Mouse (Mus musculus) c-Kit-positive CD71-negative TER-119-negative erythroid progenitor cells, embryonic 14.5 days (primary cell): ENCODE measurements around the gene 4930558K02Rik.

ENCODE experiments used
- DNase-seq: peaks from one replicate; pipeline ENCODE4 v3.0.0-alpha.2; 2013; ENCODE audit warnings: low read depth

Gene 4930558K02Rik

DNA sequence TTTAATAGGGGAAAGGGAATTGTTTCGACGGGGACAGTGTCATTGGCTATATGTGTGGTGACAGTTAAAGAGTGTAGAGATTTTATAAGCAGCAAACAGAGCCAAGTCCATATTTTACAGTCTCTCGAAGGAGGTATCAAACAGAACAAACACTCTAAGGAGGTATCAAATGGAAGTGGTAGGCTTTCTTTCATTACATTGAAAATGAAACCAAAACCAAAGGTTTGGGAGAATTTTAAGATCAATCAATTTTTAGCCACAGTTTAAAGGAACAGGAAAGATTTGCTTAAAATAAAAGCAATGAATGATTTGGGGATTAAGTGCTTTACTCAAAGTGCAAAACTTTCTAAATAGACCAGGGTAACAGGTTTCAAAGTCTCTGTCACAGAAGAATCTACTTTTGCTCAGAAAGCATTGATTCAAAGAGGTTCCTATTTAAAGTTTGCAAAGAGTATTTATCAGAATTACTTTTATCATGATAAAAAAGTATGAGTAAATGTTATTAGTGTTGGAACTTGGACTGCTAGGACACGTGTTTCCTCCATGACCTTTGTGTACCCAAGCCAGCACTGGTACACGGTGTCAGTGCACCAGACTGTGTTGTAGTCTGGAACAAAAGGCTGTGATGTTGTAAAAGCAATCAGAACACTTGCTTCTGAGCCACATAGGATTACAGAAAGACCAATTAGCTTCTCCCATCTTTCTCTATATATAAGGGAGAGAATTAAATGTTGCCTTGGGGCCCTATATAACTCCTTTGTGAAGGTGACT lies 28.2 kb downstream of the 4930558K02Rik start:
- DNase-seq: no peak

DNA sequence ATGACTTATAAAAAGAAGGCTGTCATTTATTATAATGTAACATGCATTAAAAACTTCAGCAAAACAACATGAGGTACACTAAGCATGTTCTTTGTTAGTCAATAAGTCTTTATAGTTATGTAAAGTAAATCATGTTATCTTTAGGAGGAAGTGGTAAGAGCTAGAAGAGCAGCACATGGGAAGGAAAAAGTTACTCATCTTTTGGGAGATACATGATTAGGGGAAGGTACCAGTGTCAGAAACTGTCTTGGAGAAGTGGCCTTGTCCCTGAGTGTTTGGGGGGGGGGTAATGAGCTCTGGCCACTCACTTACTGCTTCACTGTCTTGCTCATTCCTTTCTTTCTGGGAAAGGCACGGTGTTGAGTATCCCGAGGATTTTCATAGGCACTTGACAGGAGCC lies 37.4 kb downstream of the 4930558K02Rik start:
- DNase-seq: no peak

DNA sequence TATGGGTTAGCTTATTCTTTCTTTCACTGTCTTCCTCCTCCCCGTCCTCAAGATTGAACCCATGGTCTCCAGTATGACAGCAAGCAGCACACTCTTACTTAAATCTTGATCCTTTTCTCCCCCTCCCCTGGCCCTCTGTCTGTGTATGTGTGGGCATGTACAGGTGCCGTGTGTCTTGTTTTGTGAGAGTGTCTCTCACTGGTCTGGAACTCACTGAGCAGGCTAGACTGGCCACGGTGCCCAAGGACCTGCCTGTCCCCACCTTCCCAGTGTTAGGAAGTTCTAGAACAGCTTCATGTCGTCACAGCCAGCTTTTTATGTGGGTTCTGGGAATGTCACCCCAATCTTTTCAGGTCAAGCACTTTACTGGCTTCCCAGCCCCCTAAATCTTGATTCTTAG lies 47.1 kb downstream of the 4930558K02Rik start:
- DNase-seq: no peak

DNA sequence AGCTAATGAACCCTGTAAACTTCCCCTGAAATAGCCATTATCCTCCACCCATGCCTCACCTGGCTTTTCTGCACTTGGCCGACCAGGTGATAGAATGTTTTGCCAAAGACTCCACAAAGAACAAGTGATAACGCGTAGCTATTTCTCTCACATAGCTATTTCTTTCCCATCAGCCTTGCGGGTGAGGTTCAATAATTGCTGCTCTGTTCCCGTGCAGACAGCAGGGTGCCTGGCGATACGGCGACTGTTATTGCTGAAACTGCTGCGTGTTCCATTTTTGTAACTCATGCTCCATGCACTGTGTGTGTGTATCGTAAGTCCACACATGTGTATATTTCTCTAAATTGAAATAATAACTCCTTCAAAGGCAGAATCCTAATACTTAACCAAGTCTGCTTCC lies 47.6 kb downstream of the 4930558K02Rik start:
- DNase-seq: no peak

GRCm38 (mm10) chr1:161931313-161931712 lies 48.1 kb downstream of the 4930558K02Rik start:
- DNase-seq: no peak

GRCm38 (mm10) chr1:161927976-161928375 lies 51.5 kb downstream of the 4930558K02Rik start:
- DNase-seq: no peak

DNA sequence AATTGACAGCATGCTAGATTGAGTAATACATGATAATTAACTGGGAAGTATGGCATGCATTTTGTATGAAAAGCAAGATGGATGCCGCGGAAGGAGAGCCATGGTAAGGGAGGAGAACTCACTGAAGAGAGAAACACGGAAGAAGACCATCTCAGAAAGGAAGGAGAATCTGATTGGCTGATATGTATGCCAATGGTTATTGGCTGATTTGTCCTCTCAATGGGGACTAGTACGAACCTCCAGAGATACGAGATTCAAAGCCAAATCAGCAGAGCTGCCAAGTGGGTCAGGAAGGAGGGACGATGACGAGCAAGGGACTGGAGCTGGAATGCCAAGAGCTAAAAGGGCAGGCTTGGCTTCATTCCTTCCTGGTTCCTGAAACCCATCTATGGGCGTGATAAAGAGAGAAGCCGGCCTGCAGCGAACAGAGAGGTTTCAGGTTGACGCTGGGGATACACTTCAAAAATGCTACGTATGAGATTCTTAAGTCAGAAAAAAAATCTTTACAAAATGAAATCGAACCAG lies 54.1 kb downstream of the 4930558K02Rik start:
- DNase-seq: no peak

DNA sequence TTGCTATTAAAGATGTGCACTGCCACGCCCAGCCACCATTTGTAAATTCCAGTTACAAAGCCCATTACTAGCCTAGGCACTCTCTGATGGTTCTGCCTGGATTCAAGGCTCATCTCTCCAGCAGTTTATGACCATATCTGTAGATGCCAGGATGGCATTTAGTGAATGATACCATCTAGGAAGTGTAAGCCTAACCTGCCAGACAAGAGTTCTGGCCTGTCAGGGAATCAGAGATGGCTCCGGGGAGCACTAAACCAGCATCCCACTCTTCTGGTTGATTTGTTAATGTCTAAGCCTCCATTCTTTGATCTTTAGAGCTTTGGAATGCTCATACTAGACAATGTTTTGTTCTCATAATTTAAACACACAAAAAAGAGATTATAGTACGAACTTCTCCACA lies 55.1 kb downstream of the 4930558K02Rik start:
- DNase-seq: no peak

GRCm38 (mm10) chr1:161921928-161922327 lies 57.5 kb downstream of the 4930558K02Rik start:
- DNase-seq: no peak

DNA sequence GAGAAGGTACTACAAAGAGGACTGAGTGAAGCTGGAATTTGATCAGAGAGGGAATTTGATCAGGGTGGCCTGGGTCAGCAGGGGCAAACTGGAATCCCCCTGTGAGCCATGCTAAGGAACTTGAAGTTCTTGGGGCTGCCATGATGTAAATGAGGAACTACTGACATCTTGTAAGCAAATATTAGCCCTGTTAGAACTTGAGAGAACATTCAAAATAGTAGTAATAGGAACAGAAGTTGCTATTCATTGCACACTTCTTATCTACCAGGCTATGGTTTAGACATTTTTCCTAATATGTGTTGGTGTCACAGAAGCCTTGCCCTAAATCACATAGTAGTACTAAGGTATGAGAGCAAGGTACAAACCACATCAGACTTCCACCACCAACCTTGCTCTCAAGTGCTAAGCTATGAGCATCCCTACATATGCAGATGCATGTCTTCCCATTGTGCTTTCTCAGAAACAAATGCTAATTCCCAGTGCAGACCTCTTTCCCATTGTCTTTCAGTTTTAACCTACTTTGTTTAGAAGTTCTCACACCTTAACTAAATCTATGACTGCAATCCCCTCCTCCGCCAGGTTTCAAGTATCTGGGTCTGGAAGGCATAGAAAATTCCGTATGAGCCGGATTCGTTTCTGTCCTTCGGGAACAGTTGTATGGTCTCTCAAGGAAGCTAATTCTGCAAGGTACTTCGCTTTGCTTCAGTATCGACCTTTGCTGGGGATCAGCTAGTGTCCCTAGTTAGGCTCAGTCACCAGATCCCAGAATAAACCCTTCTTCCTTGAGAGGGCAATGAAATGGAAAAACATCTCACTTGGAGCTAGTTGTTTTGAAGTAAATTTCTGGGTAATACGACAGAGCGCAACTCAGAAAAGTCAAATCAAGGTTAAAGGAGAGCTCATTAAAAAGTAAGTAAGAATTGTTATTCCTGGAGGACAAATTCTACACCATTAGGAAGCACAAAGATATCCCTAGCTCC lies 58.7 kb downstream of the 4930558K02Rik start:
- DNase-seq: no peak

DNA sequence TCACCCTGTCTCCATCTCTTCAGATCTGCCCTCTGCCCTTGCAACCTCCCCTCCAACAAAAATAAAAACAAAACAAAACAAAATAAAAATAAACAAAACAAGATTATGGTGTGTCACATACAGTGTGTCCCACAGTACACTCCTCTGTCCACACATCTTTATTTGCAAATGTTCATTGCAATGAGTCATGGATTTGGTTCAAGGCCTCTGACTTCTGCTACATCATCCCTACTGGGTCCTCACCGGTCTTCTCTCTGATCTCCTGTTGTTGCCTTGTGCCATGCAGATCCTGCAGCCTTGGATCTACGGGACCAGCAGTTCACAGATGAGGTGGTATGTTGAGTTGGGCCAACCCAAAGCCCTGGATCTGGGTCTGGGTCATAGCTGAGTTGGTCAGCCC lies 59.8 kb downstream of the 4930558K02Rik start:
- DNase-seq: no peak

- no peak for DNase-seq
Measured at GRCm38 (mm10) chr1:161918682-161919372, 60.6 kb downstream of the 4930558K02Rik start.

- DNase-seq: no peak
Measured at GRCm38 (mm10) chr1:161917940-161918484, 61.4 kb downstream of the 4930558K02Rik start.

GRCm38 (mm10) chr1:161916036-161916435 lies 63.4 kb downstream of the 4930558K02Rik start:
- no peak for DNase-seq

DNA sequence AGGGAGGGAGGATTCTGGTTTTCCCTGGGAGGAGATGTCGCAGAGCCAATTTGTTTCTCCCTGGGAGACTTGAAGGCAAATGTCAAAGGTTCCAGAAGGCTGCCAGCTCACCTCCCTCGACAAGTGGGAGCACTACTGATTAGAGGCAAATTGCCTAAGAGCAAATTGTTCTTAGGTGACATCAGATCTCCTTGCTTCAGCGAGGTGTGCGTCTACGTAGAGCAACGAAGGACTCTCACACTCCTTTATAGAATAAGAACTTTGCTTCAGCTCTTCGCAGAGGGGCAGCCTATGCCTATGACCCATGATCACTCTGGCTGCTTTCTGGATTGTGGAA lies 65.8 kb downstream of the 4930558K02Rik start:
- no peak for DNase-seq

DNA sequence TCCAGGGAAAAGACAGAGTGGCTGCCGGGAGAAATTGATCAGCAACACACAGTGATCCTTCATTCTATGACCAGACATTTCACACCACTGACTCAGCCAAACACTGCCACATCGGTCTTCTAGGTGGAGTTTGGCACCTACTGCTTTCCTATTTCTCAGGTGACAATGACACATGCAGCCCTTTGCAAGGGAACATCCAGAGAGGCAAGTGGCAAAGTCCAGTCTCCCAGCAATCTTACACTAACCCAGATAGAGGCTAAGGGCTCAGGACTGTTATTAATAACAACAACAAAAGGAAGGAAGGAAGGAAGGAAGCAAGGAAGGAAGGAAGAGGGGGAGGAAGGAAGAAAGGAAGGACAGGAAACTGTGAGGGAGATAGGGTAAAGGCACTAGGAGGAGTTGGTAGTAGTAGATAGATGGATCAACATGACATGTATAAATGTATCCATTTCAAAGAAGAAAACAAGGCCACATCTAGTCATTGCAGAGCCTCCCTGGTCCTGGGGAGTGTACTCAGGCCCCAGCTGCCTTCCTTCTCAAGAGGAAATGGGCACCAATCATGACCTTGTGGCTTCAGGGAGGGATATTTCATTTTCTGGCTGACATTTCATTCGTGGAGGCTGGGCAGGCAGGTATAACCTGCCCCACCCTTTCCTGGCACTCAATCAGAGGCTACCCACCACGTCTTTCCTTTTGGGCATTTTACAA lies 66.3 kb downstream of the 4930558K02Rik start:
- DNase-seq: no peak

GRCm38 (mm10) chr1:161909074-161909473 lies 70.4 kb downstream of the 4930558K02Rik start:
- no peak for DNase-seq

GRCm38 (mm10) chr1:161907795-161908457 lies 71.5 kb downstream of the 4930558K02Rik start:
- no peak for DNase-seq

GRCm38 (mm10) chr1:161907111-161907510 lies 72.3 kb downstream of the 4930558K02Rik start:
- no peak for DNase-seq

GRCm38 (mm10) chr1:161902692-161903452 lies 76.6 kb downstream of the 4930558K02Rik start:
- DNase-seq: no peak
